Mouse (Mus musculus): ENCODE measurements around the gene Ankrd23. TPM values are rescaled to one million over a fixed set of nuclear protein-coding genes. Genes with fewer than 3 reads are reported as not detected.

Gene Ankrd23
- 0.20 and 0.49 TPM in 2 replicates for polyA plus RNA-seq (2021; fragmentation: Nextera tagmentation)
- long read RNA-seq, experiment 1, result 0 reads
- long read RNA-seq, experiment 2, partial matches to known transcripts, result 8 of 11 reads
- long read RNA-seq, experiment 2, other reads (novel, unspliced or antisense), result 3 of 11 reads

GRCm38 (mm10) chr1:36536783-36537182 is at the start of gene Ankrd23:
Gene Ankrd23, minus strand, starts transcription at chr1:36536883.

GRCm38 (mm10) chr1:36558031-36558993 is 21.6 kb upstream of the Ankrd23 start, which contains the start of gene Sema4c:
Gene Sema4c, minus strand, starts transcription at chr1:36558349.

DNA sequence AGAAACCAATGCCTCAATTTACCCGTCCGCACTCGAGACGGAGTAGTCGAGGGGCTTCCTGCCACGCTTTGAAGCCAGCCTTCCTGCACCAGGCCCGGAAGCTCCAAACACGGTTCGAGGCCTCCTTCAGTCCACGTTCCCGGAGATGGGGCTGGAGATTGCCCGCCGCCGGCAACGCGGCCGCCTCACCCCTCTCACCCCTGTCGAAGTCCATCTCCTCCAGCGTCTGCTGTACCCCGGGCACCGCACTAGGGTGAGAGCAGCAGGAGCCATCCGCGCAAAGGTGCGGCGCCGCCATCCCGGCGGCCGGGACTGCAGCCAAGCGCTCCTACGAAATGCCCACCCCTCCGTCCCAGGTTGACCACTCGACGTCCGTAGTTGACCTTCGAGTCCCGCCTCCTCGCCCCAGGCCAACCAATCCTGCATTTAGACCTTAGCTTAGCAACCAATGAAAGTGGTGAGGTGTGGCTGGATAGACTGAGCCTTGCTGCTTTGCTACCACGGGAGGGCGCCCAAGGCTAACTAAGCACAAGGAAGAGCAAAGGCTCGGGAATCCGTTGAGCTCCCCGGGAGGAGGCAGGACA is 10.3 kb upstream of the Ankrd23 start, which contains the start of gene Ankrd39:
Ankrd39 (minus strand) TSS at position 558 of the 584 bp plus-strand sequence.

GRCm38 (mm10) chr1:36539186-36539585 is 2.5 kb upstream of the Ankrd23 start, which contains the start of gene Gm42417:
Gene Gm42417, minus strand, starts transcription at chr1:36539429.

GRCm38 (mm10) chr1:36511289-36512021 is 25.2 kb downstream of the Ankrd23 start, which contains the start of gene Cnnm3:
Gene Cnnm3, plus strand, starts transcription at chr1:36511867.

Small RNAs within 50 kb of the gene (microRNA-seq; reads per million reads assigned to microRNA genes)
- gene Gm47280, result not detected

Other genes with a start within 250 kb of the Ankrd23 start
- gene Arid5a, start 229.2 kb downstream of the Ankrd23 start, polyA plus RNA-seq (2021; fragmentation: Nextera tagmentation), result 4.6 and 6.5 TPM in 2 replicates
- 27.8 and 28.2 TPM in 2 replicates for gene Kansl3, start 167.7 kb downstream of the Ankrd23 start, polyA plus RNA-seq (2021; fragmentation: Nextera tagmentation)
- gene Fer1l5, start 164.6 kb downstream of the Ankrd23 start, polyA plus RNA-seq (2021; fragmentation: Nextera tagmentation), result 0.54 and 0.82 TPM in 2 replicates
- gene Lman2l, start 91.6 kb downstream of the Ankrd23 start, polyA plus RNA-seq (2021; fragmentation: Nextera tagmentation), result 46.7 and 47.1 TPM in 2 replicates
- 16.9 and 24.0 TPM in 2 replicates for gene Cnnm4, start 65.3 kb downstream of the Ankrd23 start, polyA plus RNA-seq (2021; fragmentation: Nextera tagmentation)
- gene Cnnm3, start 25.0 kb downstream of the Ankrd23 start, polyA plus RNA-seq (2021; fragmentation: Nextera tagmentation), result 2.4 and 3.2 TPM in 2 replicates
- gene Gm42417, start 2.5 kb upstream of the Ankrd23 start, polyA plus RNA-seq (2021; fragmentation: Nextera tagmentation), result 0.08 and 0.11 TPM in 2 replicates
- gene Ankrd39, start 10.6 kb upstream of the Ankrd23 start, polyA plus RNA-seq (2021; fragmentation: Nextera tagmentation), result 16.5 and 18.3 TPM in 2 replicates
- 0.49 and 0.77 TPM in 2 replicates for gene Sema4c, start 21.5 kb upstream of the Ankrd23 start, polyA plus RNA-seq (2021; fragmentation: Nextera tagmentation)
- gene Fam178b, start 146.3 kb upstream of the Ankrd23 start, polyA plus RNA-seq (2021; fragmentation: Nextera tagmentation), result 0.38 and 0.56 TPM in 2 replicates
- 2,870 and 2,984 TPM in 2 replicates for gene Cox5b, start 154.6 kb upstream of the Ankrd23 start, polyA plus RNA-seq (2021; fragmentation: Nextera tagmentation)
- 0.31 and 1.2 TPM in 2 replicates for gene 4933424G06Rik, start 173.3 kb upstream of the Ankrd23 start, polyA plus RNA-seq (2021; fragmentation: Nextera tagmentation)
- gene Actr1b, start 177.5 kb upstream of the Ankrd23 start, polyA plus RNA-seq (2021; fragmentation: Nextera tagmentation), result 116 and 123 TPM in 2 replicates
- 4.5 and 7.1 TPM in 2 replicates for gene Zap70, start 224.9 kb upstream of the Ankrd23 start, polyA plus RNA-seq (2021; fragmentation: Nextera tagmentation)